Mouse (Mus musculus) stomach, postnatal 0 days (tissue): ENCODE data around the gene Poc1a. TPM values are rescaled to one million over a fixed set of nuclear protein-coding genes. Genes with fewer than 3 reads are reported as not detected.

Source experiments
- ATAC-seq: fragments of 200-750 bp; cut with Nextera tagmentation; 2 replicates; pipeline ENCODE4 v1.8.0; 2017; ENCODE audit not compliant: low FRiP score, low TSS enrichment
- DNase-seq: peaks from one replicate; pipeline ENCODE4 v3.0.0-alpha.2; 2016; ENCODE audit warnings: low spot score
- H3K27ac ChIP-seq: fragments of 300-500 bp; sonication (generic); replicated peaks from 2 replicates; pipeline ENCODE4 v1.5.1; 2014; ENCODE audit warnings: mild to moderate bottlenecking, control low read depth
- H3K27me3 ChIP-seq: fragments of 300-500 bp; sonication (generic); 2 replicates; pipeline ENCODE4 v1.6.1; 2014; ENCODE audit warnings: low read length; ENCODE audit not compliant: control insufficient read depth, insufficient read depth
- H3K36me3 ChIP-seq: fragments of 300-500 bp; sonication (generic); 2 replicates; pipeline ENCODE4 v1.6.1; 2014; ENCODE audit warnings: low read length, mixed read lengths; ENCODE audit not compliant: control insufficient read depth, insufficient read depth
- H3K4me1 ChIP-seq: fragments of 300-500 bp; sonication (generic); replicated peaks from 2 replicates; pipeline ENCODE4 v1.6.1; 2014; ENCODE audit warnings: antibody characterized with exemption; ENCODE audit not compliant: control insufficient read depth, insufficient read depth
- H3K4me2 ChIP-seq: fragments of 300-500 bp; sonication (generic); replicated peaks from 2 replicates; pipeline ENCODE4 v1.6.1; 2014; ENCODE audit warnings: low read depth, mild to moderate bottlenecking, control low read depth, moderate library complexity
- H3K4me3 ChIP-seq: fragments of 300-500 bp; sonication (generic); 2 replicates; pipeline ENCODE4 v1.5.1; 2014; ENCODE audit warnings: low read depth, low read length, control low read depth
- H3K9ac ChIP-seq: fragments of 300-500 bp; sonication (generic); 2 replicates; pipeline ENCODE4 v1.6.1; 2014; ENCODE audit warnings: mild to moderate bottlenecking, low read length, control low read depth, mixed read lengths
- H3K9me3 ChIP-seq: fragments of 300-500 bp; sonication (generic); 2 replicates; pipeline ENCODE4 v1.6.1; 2016; ENCODE audit warnings: low read length; ENCODE audit not compliant: control insufficient read depth
- CTCF ChIP-seq: IDR thresholded peaks from 2 replicates; pipeline ENCODE4 v1.5.1; 2016; ENCODE audit warnings: antibody characterized with exemption, low read depth, mild to moderate bottlenecking, moderate library complexity
- EP300 ChIP-seq: optimal IDR thresholded peaks from 2 replicates; pipeline ENCODE3; 2016; ENCODE audit warnings: antibody characterized with exemption
- WGBS: fragments of 180-500 bp; shearing (Covaris S2); extraction: QIAGEN DNeasy Blood & Tissue Kit; methylation state at CpG from one replicate; pipeline ENCODE4 v1.1.7; 2014; 5-methylcytosine and 5-hydroxymethylcytosine counted together
- polyA plus RNA-seq: library from polyadenylated mRNA; unstranded; fragments of >200 nt; fragmentation: Nextera tagmentation; extraction: Ambion mirVana; gene quantifications from 2 replicates; pipeline ENCODE4 v1.2.1, GENCODE M21; 2015

Poc1a gene
- 13.0 and 13.3 TPM in 2 replicates for polyA plus RNA-seq

DNA sequence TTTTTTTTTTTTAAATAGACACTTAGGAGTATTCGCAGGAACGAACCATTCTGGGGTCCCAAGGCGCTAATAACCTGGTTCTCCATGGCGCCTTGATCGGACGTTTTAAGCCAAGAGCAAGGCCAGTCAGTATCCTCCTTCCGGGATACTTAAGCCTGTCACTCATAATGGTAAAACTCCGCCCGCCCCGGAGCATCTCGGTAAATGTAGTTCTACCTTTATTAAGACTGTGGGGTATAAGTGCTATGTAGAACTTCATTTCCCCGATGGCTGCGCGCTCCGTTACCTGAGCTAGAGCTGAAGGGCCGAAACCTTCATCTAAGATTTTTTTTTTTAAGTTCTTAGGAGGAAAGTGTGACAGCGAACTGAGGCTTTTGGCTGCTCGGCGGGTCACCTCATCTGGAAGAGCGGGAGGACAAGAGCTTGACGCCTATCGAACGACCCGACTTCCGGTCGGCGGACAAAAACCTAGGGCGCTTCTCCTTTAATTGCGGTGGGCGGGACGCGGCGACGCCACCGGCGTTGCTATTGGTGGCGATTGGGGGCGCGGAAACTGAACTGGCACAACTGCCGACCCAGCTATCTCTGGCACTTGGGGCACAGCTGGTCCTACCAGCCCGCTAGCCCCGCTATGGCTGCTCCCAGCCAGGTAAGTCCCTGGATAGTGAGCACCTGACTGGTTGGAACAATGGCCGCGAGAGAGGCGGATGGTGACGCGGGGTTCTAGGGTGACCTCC is at the start of gene Poc1a:
Gene Poc1a, plus strand, starts transcription at position 254 of the 737 bp plus-strand sequence.
- Histone ChIP-seq H3K36me3 (peaks cover 4% of the 10 kb centered on the region; the same call in 1 of the 2 replicates), H3K9ac (peak within 1 kb of the TSS; percentile 63), H3K4me2 (peak within 1 kb of the TSS; percentile 77), H3K27ac (peak within 1 kb of the TSS; percentile 90), H3K4me1 (peaks cover 5% of the 10 kb centered on the region; the same call in 1 of the 2 replicates), H3K9me3 (no peaks in the 10 kb centered on the region), H3K4me3 (peak within 1 kb of the TSS; percentile 54), H3K27me3 (no peaks in the 10 kb centered on the region)
- DNase-seq (peak; percentile 95), ATAC-seq (peak; percentile 96)
- TF ChIP-seq EP300 (peak; percentile 40), CTCF (0 out of 2 replicates have a peak, but pooled peaks have one; percentile 2)
- under 1% methylated on average over 46 of the region's 47 CpGs for WGBS

DNA sequence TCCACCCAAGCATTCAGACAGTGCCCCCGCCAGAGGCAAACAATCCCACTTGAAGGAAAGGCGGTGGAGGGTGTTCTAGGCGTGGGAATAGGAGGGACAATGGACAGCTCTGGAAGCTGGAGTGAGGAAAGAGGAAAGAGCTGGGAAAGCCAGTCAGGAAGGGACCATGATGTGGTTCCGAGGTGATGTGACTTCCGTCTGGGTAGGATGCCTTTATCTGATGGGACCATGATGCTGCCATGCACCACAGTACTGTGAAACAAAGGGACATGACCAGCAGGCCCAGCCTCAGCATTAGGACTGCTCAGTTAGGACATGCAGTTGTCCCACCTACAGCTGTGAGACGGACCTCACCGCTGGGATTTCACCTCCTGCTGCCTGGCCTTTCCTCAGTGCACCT is 49.6 kb upstream of the Poc1a start:
- no peaks in the 10 kb centered on the region for H3K9me3 ChIP-seq
- 0 out of 2 replicates have a peak, but pooled peaks cover under 1% of the 10 kb centered on the region for H3K4me1 ChIP-seq
- H3K36me3 ChIP-seq, result peaks cover 25% of the 10 kb centered on the region
- no peak overlapping the region for H3K27ac ChIP-seq
- no peak for TF ChIP-seq EP300
- no peak for TF ChIP-seq CTCF
- no peak for DNase-seq
- H3K9ac ChIP-seq, result no peak overlapping the region
- WGBS, result 70% methylated on average over 7 of the region's 7 CpGs
- no peak for ATAC-seq
- no peak overlapping the region for H3K4me3 ChIP-seq
- H3K4me2 ChIP-seq, result no peak overlapping the region
- H3K27me3 ChIP-seq, result no peaks in the 10 kb centered on the region

GRCm38 (mm10) chr9:106231816-106232215 is 49.0 kb upstream of the Poc1a start:
- no peak overlapping the region for H3K27ac ChIP-seq
- DNase-seq (no peak), ATAC-seq (no peak)
- H3K9ac ChIP-seq, result no peak overlapping the region
- no peaks in the 10 kb centered on the region for H3K27me3 ChIP-seq
- H3K36me3 ChIP-seq, result peaks cover 27% of the 10 kb centered on the region
- WGBS, result 68% methylated on average over 4 of the region's 4 CpGs
- no peak overlapping the region for H3K4me2 ChIP-seq
- no peak overlapping the region for H3K4me3 ChIP-seq
- no peaks in the 10 kb centered on the region for H3K9me3 ChIP-seq
- no peaks in the 10 kb centered on the region for H3K4me1 ChIP-seq
- no peak for TF ChIP-seq EP300
- TF ChIP-seq CTCF, result no peak

DNA sequence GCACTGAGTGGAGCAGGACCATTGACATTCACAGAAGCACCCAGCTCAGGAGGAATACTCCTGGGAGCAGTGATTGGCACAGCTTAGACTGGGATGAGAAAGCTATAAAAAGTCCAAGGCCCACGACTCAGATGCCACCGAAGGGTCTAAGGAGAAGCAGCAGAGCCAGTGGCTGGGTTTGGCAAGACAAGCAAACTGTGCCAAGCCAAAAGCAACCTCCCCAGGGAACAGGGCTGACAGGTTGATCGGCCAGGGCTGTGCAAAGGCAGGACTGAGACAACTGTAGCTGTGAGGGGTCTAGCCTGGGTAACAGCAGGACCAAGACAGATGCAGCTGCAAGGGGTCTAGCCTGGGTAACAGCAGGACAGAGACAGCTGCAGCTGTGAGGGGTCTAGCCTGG is 47.9 kb upstream of the Poc1a start:
- WGBS, result 94% methylated on average over 3 of the region's 3 CpGs
- H3K27ac ChIP-seq, result no peak overlapping the region
- H3K4me1 ChIP-seq, result no peaks in the 10 kb centered on the region
- H3K9me3 ChIP-seq, result no peaks in the 10 kb centered on the region
- ATAC-seq (no peak), DNase-seq (no peak)
- H3K4me3 ChIP-seq, result no peak overlapping the region
- H3K4me2 ChIP-seq, result no peak overlapping the region
- H3K9ac ChIP-seq, result no peak overlapping the region
- no peaks in the 10 kb centered on the region for H3K27me3 ChIP-seq
- H3K36me3 ChIP-seq, result peaks cover 34% of the 10 kb centered on the region
- TF ChIP-seq CTCF, result no peak
- no peak for TF ChIP-seq EP300

DNA sequence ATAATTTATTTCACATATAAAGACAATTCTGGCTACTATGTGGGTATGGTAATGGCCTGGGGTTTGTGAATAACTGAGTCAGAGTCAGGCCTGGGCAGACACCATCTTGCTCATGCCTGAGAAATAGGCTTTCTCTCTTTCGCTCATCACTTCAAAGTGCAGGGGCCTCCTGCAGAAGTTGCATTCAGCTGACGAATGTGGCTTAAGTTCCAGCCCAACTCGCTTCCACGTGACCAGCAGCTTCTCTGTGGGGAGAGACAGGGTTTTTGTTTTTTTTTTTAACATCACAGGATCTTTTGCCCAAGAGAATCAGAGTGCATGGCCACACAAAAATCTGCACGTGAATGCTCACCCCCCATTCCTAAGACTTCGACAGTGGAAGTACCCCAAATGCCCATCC is 46.9 kb upstream of the Poc1a start:
- WGBS, result 81% methylated on average over 6 of the region's 6 CpGs
- no peak overlapping the region for H3K27ac ChIP-seq
- no peaks in the 10 kb centered on the region for H3K27me3 ChIP-seq
- peaks cover 40% of the 10 kb centered on the region for H3K36me3 ChIP-seq
- no peaks in the 10 kb centered on the region for H3K9me3 ChIP-seq
- H3K4me3 ChIP-seq, result no peak overlapping the region
- TF ChIP-seq CTCF (no peak), EP300 (no peak)
- no peak overlapping the region for H3K9ac ChIP-seq
- no peak for ATAC-seq
- DNase-seq, result no peak
- H3K4me1 ChIP-seq, result no peaks in the 10 kb centered on the region
- no peak overlapping the region for H3K4me2 ChIP-seq

DNA sequence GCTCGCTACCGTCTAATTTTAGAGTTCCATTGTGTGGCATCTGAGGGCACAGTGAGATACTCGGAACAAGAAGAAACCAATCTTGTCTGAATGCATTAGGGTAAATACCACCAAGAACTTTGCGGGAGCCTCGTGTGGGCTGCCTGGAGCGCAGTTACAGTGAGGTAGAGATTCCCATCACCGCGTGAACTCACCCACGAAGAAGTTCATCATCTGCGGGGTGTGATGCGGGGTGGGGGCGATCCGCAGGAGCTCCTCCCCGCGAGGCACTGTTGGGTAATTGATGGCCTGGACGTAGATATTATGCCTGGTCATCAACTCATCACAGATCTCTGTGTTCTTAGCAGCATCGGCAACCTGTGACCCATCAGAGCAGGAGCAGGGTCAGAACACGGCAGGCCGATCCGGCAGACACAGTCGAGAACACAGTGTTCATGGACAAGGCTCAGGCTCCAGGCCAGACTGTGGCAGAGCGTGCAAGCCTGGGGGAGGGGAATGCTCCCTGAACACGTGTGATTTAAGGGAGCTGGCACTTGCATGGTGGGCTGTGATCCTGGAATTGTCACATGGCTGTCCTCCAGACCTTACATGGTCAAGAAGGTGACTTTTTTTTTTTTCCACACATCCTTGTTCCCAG is 45.5 kb upstream of the Poc1a start:
- H3K4me2 ChIP-seq, result no peak overlapping the region
- H3K4me1 ChIP-seq, result no peaks in the 10 kb centered on the region
- H3K9me3 ChIP-seq, result no peaks in the 10 kb centered on the region
- H3K27ac ChIP-seq, result no peak overlapping the region
- WGBS, result 87% methylated on average over 23 of the region's 23 CpGs
- DNase-seq, result no peak
- no peak for TF ChIP-seq CTCF
- TF ChIP-seq EP300, result no peak
- H3K36me3 ChIP-seq, result peaks cover 45% of the 10 kb centered on the region
- no peak overlapping the region for H3K4me3 ChIP-seq
- H3K27me3 ChIP-seq, result no peaks in the 10 kb centered on the region
- 0 out of 2 replicates have a peak, but pooled peaks have one; percentile 11 for ATAC-seq
- H3K9ac ChIP-seq, result no peak overlapping the region
